20 mouse cellular contexts compared by ENCODE assay signal in genomic region chr13:58150442-58150841, GRCm38 (mm10). TPM values are rescaled to one million over a fixed set of nuclear protein-coding genes. Genes with fewer than 3 reads are reported as not detected.
DNase-seq lines count a peak whose midpoint lies in the region; ATAC-seq and TF ChIP-seq lines count a peak whose summit lies in the region.
"Had no signal": no experiment of that assay in that cellular context is flagged by ENCODE, and none has a peak within 500 bp of the region (broad histone marks: within the 10 kb centered on the region; RNA-seq: fewer than 3 reads in every experiment).

No protein-coding gene starts in this region.

- no peak overlapping the region for H3K4me3 ChIP-seq in midbrain, embryonic 11.5 days (ENCODE audit: low read depth, low read length)
- no peak overlapping the region for H3K4me3 ChIP-seq in midbrain, embryonic 15.5 days
- peak overlapping the region; percentile 64 to 69 for H3K4me3 ChIP-seq in MEL (ENCODE audit: control insufficient read depth in 1 of 2, insufficient read depth in 1 of 2, low read depth in 2 of 2, low read length in 2 of 2)
- H3K4me3 ChIP-seq: embryonic facial prominence, embryonic 13.5 days; embryonic facial prominence, embryonic 15.5 days; forebrain, embryonic 13.5 days; forebrain, embryonic 15.5 days had no signal

- WGBS in midbrain, embryonic 11.5 days: 84% methylated on average over 11 of the region's 11 CpGs
- 79% methylated on average over 11 of the region's 11 CpGs for WGBS in midbrain, embryonic 15.5 days

- no peaks in the 10 kb centered on the region for H3K27me3 ChIP-seq in midbrain, embryonic 11.5 days (ENCODE audit: control insufficient read depth, insufficient read depth, low read length)
- H3K27me3 ChIP-seq in midbrain, embryonic 15.5 days (replicated peaks): no peaks in the 10 kb centered on the region
- no peaks in the 10 kb centered on the region for H3K27me3 ChIP-seq in MEL (ENCODE audit: control insufficient read depth in 1 of 2, insufficient read depth in 2 of 2, low read length in 2 of 2)
- H3K27me3 ChIP-seq: embryonic facial prominence, embryonic 13.5 days; embryonic facial prominence, embryonic 15.5 days; forebrain, embryonic 13.5 days; forebrain, embryonic 15.5 days had no signal

- no peak for TF ChIP-seq POLR2A in MEL (IDR thresholded peaks at IDR 0.05; ENCODE audit: control insufficient read depth in 1 of 2, insufficient read depth in 1 of 2, low read depth in 1 of 2, low read length in 2 of 2, poor library complexity in 1 of 2)

- no peaks in the 10 kb centered on the region for H3K9me3 ChIP-seq in midbrain, embryonic 11.5 days (ENCODE audit: control insufficient read depth, low read length)
- no peaks in the 10 kb centered on the region for H3K9me3 ChIP-seq in midbrain, embryonic 15.5 days
- no peaks in the 10 kb centered on the region for H3K9me3 ChIP-seq in MEL (replicated peaks; ENCODE audit: insufficient read depth, low read length)
- H3K9me3 ChIP-seq: embryonic facial prominence, embryonic 13.5 days; embryonic facial prominence, embryonic 15.5 days; forebrain, embryonic 13.5 days; forebrain, embryonic 15.5 days had no signal

- H3K79me2 ChIP-seq in MEL (ENCODE audit: control insufficient read depth, insufficient read depth, low read length, poor library complexity): 0 out of 2 replicates have a peak, but pooled peaks cover 6% of the 10 kb centered on the region

- no peak for TF ChIP-seq RAD21 in MEL (IDR thresholded peaks at IDR 0.05; ENCODE audit: low read depth, low read length)

- no peak overlapping the region for H3K9ac ChIP-seq in midbrain, embryonic 11.5 days (ENCODE audit: low read length)
- H3K9ac ChIP-seq in midbrain, embryonic 15.5 days: no peak overlapping the region
- peak overlapping the region; percentile 37 for H3K9ac ChIP-seq in MEL (ENCODE audit: control insufficient read depth, low read depth, low read length, poor library complexity, severe bottlenecking)
- H3K9ac ChIP-seq: embryonic facial prominence, embryonic 13.5 days; embryonic facial prominence, embryonic 15.5 days; forebrain, embryonic 13.5 days; forebrain, embryonic 15.5 days; forebrain, postnatal 0 days had no signal

- H3K4me1 ChIP-seq in midbrain, embryonic 11.5 days (ENCODE audit: control insufficient read depth, insufficient read depth, low read length): no peaks in the 10 kb centered on the region
- peaks cover 12% of the 10 kb centered on the region for H3K4me1 ChIP-seq in midbrain, embryonic 15.5 days
- H3K4me1 ChIP-seq in MEL (ENCODE audit: control insufficient read depth in 1 of 2, insufficient read depth in 2 of 2, low read length in 2 of 2): peaks cover 0 to 11% of the 10 kb centered on the region in 2 experiments; a peak in 2 of 4 replicates

- no peak overlapping the region for H3K4me2 ChIP-seq in midbrain, embryonic 11.5 days
- no peak overlapping the region for H3K4me2 ChIP-seq in midbrain, embryonic 15.5 days
- H3K4me2 ChIP-seq: embryonic facial prominence, embryonic 13.5 days; embryonic facial prominence, embryonic 15.5 days; forebrain, embryonic 13.5 days; forebrain, embryonic 15.5 days had no signal

- H3K36me3 ChIP-seq in midbrain, embryonic 11.5 days (ENCODE audit: control insufficient read depth, insufficient read depth, low read length): no peaks in the 10 kb centered on the region
- no peaks in the 10 kb centered on the region for H3K36me3 ChIP-seq in midbrain, embryonic 15.5 days (replicated peaks)
- peaks cover 0 to 6% of the 10 kb centered on the region in 2 experiments; a peak in 2 of 4 replicates for H3K36me3 ChIP-seq in MEL (ENCODE audit: control insufficient read depth in 1 of 2, insufficient read depth in 2 of 2, low read length in 2 of 2)
- H3K36me3 ChIP-seq: embryonic facial prominence, embryonic 13.5 days; embryonic facial prominence, embryonic 15.5 days; forebrain, embryonic 15.5 days had no signal

- no peak for ATAC-seq in midbrain, embryonic 11.5 days (ENCODE audit: low FRiP score)
- no peak for ATAC-seq in midbrain, embryonic 15.5 days (replicated peaks)
- ATAC-seq: forebrain, embryonic 13.5 days; forebrain, embryonic 15.5 days; forebrain, postnatal 0 days had no signal

- H3K27ac ChIP-seq in midbrain, embryonic 11.5 days (ENCODE audit: low read depth, low read length): no peak overlapping the region
- no peak overlapping the region for H3K27ac ChIP-seq in midbrain, embryonic 15.5 days
- no peak overlapping the region for H3K27ac ChIP-seq in MEL (ENCODE audit: control insufficient read depth, low read depth, low read length)
- H3K27ac ChIP-seq: embryonic facial prominence, embryonic 13.5 days; embryonic facial prominence, embryonic 15.5 days; forebrain, embryonic 13.5 days; forebrain, embryonic 15.5 days had no signal

- TF ChIP-seq EP300 in MEL (IDR thresholded peaks at IDR 0.05; ENCODE audit: low read depth in 1 of 2, low read length in 2 of 2): no peak

- no peak for TF ChIP-seq CTCF in MEL (IDR thresholded peaks at IDR 0.05 in 2 of 3, conservative IDR thresholded peaks at IDR 0.05 in 1 of 3; ENCODE audit: control insufficient read depth in 1 of 3, insufficient read depth in 1 of 3, low read depth in 2 of 3, low read length in 3 of 3, poor library complexity in 1 of 3, severe bottlenecking in 1 of 3)

- DNase-seq in midbrain, embryonic 11.5 days (ENCODE audit: low spot score, missing footprints): peak; percentile 33
- DNase-seq in MEL (ENCODE audit: low read depth, low spot score): peak; percentile 59
- DNase-seq in MEL-GATA-1-ER (ENCODE audit: extremely low read depth, low read depth): peak; percentile 42
- DNase-seq in lung, postnatal 25 days (ENCODE audit: low spot score): no peak
- DNase-seq: adrenal gland, adult 2 months; adrenal gland, postnatal 10 days; adrenal gland, postnatal 25 days; cerebellum, adult 11 months; cerebellum, adult 18-20 months; cerebellum, adult 8-10 months; cerebellum, adult 9-11 months; cerebellum, postnatal 14 days; cerebellum, postnatal 36 days; embryo, embryonic 11 days; forebrain, postnatal 0 days had no signal

TF ChIP-seq in MEL, 35 proteins besides CTCF, POLR2A, EP300 and RAD21:
- TF ChIP-seq USF2 (IDR thresholded peaks at IDR 0.05; ENCODE audit: borderline replicate concordance in 1 of 2, insufficient read depth in 1 of 2, low read depth in 1 of 2, low read length in 2 of 2) (no peak), MXI1 (IDR thresholded peaks at IDR 0.05; ENCODE audit: low read depth, low read length) (peak; percentile 76), USF1 (IDR thresholded peaks at IDR 0.05; ENCODE audit: low read depth, low read length) (no peak), MYC (IDR thresholded peaks at IDR 0.05; ENCODE audit: low read depth, low read length) (0 out of 2 replicates have a peak, but pooled peaks have one; percentile 34), POLR2AphosphoS2 (IDR thresholded peaks at IDR 0.05; ENCODE audit: low read length) (no peak)

RNA-seq across cellular contexts. Expression of gene Idnk, which starts 7.0 kb away (rescaled TPM):
- polyA plus RNA-seq in midbrain, embryonic 11.5 days (2014; fragmentation: Nextera tagmentation; extraction: Ambion mirVana): 59.1 and 63.1 TPM in 2 replicates
- 60.4 and 60.8 TPM in 2 replicates for polyA plus RNA-seq in midbrain, embryonic 15.5 days (2015; fragmentation: Nextera tagmentation; extraction: Ambion mirVana)
- total RNA-seq in MEL (2012; rRNA removed): 26.0 and 29.5 TPM in 2 replicates
- polyA plus RNA-seq in MEL (2012; ENCODE audit: insufficient read depth in 1 of 2, insufficient read length in 2 of 2, low read depth in 1 of 2, low replicate concordance in 2 of 2, missing spikeins in 1 of 2): 10 to 100 TPM in 1 of 2 experiments, not detected in 1; 50.3 TPM

RNA-seq across cellular contexts. Expression of gene Hnrnpa0, which starts 22.1 kb away (rescaled TPM):
- 60.0 and 63.3 TPM in 2 replicates for polyA plus RNA-seq in midbrain, embryonic 11.5 days (2014; fragmentation: Nextera tagmentation; extraction: Ambion mirVana)
- polyA plus RNA-seq in midbrain, embryonic 15.5 days (2015; fragmentation: Nextera tagmentation; extraction: Ambion mirVana): 40.5 and 48.7 TPM in 2 replicates
- 163 and 165 TPM in 2 replicates for total RNA-seq in MEL (2012; rRNA removed)
- 100 to 1,000 TPM; 209 to 381 TPM for polyA plus RNA-seq in MEL (2012; ENCODE audit: insufficient read depth in 1 of 2, insufficient read length in 2 of 2, low read depth in 1 of 2, low replicate concordance in 2 of 2, missing spikeins in 1 of 2)

RNA-seq across cellular contexts. Expression of gene Klhl3, which starts 37.0 kb away (rescaled TPM):
- 2.6 and 3.2 TPM in 2 replicates for polyA plus RNA-seq in midbrain, embryonic 11.5 days (2014; fragmentation: Nextera tagmentation; extraction: Ambion mirVana)
- polyA plus RNA-seq in midbrain, embryonic 15.5 days (2015; fragmentation: Nextera tagmentation; extraction: Ambion mirVana): 12.7 and 14.2 TPM in 2 replicates
- total RNA-seq in MEL (2012; rRNA removed): not detected in 2 replicates
- under 1 TPM in 1 of 2 experiments, not detected in 1; 0.01 TPM for polyA plus RNA-seq in MEL (2012; ENCODE audit: insufficient read depth in 1 of 2, insufficient read length in 2 of 2, low read depth in 1 of 2, low replicate concordance in 2 of 2, missing spikeins in 1 of 2)

Comparison
In these comparisons a context has a peak if more than half of its experiments do, and no peak if none do; other contexts are left out.
1. H3K4me3 ChIP-seq: peak in MEL (2 of 2); none in midbrain, embryonic 11.5 days (single experiment) and midbrain, embryonic 15.5 days (single experiment).